Comparison of ENCODE assay signal across 10 mouse cellular contexts in the genomic region with DNA sequence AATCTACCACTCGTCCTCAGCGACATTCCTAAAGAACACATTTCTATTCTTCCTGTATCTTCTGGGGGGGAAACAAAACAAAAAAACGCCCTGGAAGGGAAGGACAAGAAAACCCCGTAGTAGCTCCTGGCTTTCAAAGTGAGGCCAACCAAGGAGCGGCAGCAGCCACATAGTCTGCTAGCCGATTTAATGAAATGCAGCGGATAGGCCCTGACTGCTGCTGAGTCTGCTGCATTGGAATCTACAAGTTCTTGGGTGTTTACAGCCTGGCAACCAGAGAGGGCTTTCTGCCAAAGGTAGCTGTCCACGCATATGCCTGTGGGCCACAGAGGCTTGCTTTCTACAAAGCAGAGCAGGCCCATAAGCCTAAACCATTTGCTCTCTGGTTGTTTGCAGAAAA.
DNase-seq lines count a peak whose midpoint lies in the region; ATAC-seq and TF ChIP-seq lines count a peak whose summit lies in the region.
"Had no signal": no experiment of that assay in that cellular context is flagged by ENCODE, and none has a peak within 500 bp of the region (broad histone marks: within the 10 kb centered on the region; RNA-seq: fewer than 3 reads in every experiment).

No protein-coding gene starts in this region.

- TF ChIP-seq CTCF in thymus, adult 2 months (IDR thresholded peaks at IDR 0.05; ENCODE audit: borderline replicate concordance, control insufficient read depth, extremely low read depth, insufficient read depth, low read length, poor library complexity) = no peak

- 3% methylated on average over 8 of the region's 8 CpGs for WGBS in forebrain, embryonic 14.5 days
- 17% methylated on average over 8 of the region's 8 CpGs for WGBS in midbrain, embryonic 11.5 days
- WGBS in thymus, adult 2 months = 94% methylated on average over 8 of the region's 8 CpGs

- no peaks in the 10 kb centered on the region for H3K27me3 ChIP-seq in forebrain, embryonic 14.5 days (replicated peaks; ENCODE audit: control insufficient read depth, insufficient read depth, low read length)
- H3K27me3 ChIP-seq in midbrain, embryonic 11.5 days (ENCODE audit: control insufficient read depth, insufficient read depth, low read length) = no peaks in the 10 kb centered on the region
- H3K27me3 ChIP-seq in thymus, adult 2 months (ENCODE audit: control insufficient read depth, insufficient read depth, low read length) = no peaks in the 10 kb centered on the region
- H3K27me3 ChIP-seq: liver, embryonic 15.5 days had no signal

- H3K4me3 ChIP-seq in forebrain, embryonic 14.5 days (ENCODE audit: low read depth, low read length) = no peak overlapping the region
- H3K4me3 ChIP-seq in midbrain, embryonic 11.5 days (ENCODE audit: low read depth, low read length) = no peak overlapping the region
- H3K4me3 ChIP-seq in thymus, adult 2 months (ENCODE audit: control insufficient read depth, insufficient read depth, low read length) = no peak overlapping the region
- H3K4me3 ChIP-seq: liver, embryonic 15.5 days had no signal

- TF ChIP-seq POLR2A in thymus, adult 2 months (IDR thresholded peaks at IDR 0.05; ENCODE audit: control insufficient read depth, extremely low read depth, insufficient read depth, low read length, poor library complexity) = no peak

- H3K4me2 ChIP-seq in forebrain, embryonic 14.5 days (ENCODE audit: low read length) = peak overlapping the region; percentile 28
- H3K4me2 ChIP-seq in midbrain, embryonic 11.5 days = no peak overlapping the region
- H3K4me2 ChIP-seq: liver, embryonic 15.5 days had no signal

- ATAC-seq in forebrain, embryonic 14.5 days = peak; percentile 57
- ATAC-seq in midbrain, embryonic 11.5 days (ENCODE audit: low FRiP score) = peak; percentile 35; the same call in 1 of the 2 replicates

- no peak overlapping the region for H3K9ac ChIP-seq in forebrain, embryonic 14.5 days (ENCODE audit: low read length)
- H3K9ac ChIP-seq in midbrain, embryonic 11.5 days (ENCODE audit: low read length) = no peak overlapping the region; the same call in 1 of the 2 replicates
- H3K9ac ChIP-seq: liver, embryonic 15.5 days had no signal

- no peaks in the 10 kb centered on the region for H3K9me3 ChIP-seq in forebrain, embryonic 14.5 days (replicated peaks; ENCODE audit: control insufficient read depth, low read length)
- no peaks in the 10 kb centered on the region for H3K9me3 ChIP-seq in midbrain, embryonic 11.5 days (ENCODE audit: control insufficient read depth, low read length)
- H3K9me3 ChIP-seq: liver, embryonic 15.5 days had no signal

- H3K36me3 ChIP-seq in forebrain, embryonic 14.5 days (ENCODE audit: control insufficient read depth, insufficient read depth, low read length) = no peaks in the 10 kb centered on the region
- H3K36me3 ChIP-seq in midbrain, embryonic 11.5 days (ENCODE audit: control insufficient read depth, insufficient read depth, low read length) = no peaks in the 10 kb centered on the region
- no peaks in the 10 kb centered on the region for H3K36me3 ChIP-seq in thymus, adult 2 months (ENCODE audit: control insufficient read depth, insufficient read depth, low read length)
- H3K36me3 ChIP-seq: liver, embryonic 15.5 days had no signal

- DNase-seq in ES-CJ7 (ENCODE audit: low read depth, low spot score) (peak; percentile 38), ZHBTc4 (ENCODE audit: low read depth, low spot score) (peak; percentile 67)
- DNase-seq in forebrain, embryonic 14.5 days (ENCODE audit: low spot score) = peak; percentile 77
- peak; percentile 90 for DNase-seq in midbrain, embryonic 11.5 days (ENCODE audit: low spot score, missing footprints)
- no peak for DNase-seq in thymus, adult 2 months
- no peak for DNase-seq in gastrocnemius, adult 18-20 months (ENCODE audit: low spot score)
- DNase-seq in heart, adult 18-20 months = no peak
- DNase-seq in kidney, postnatal 10 days = no peak
- DNase-seq: kidney, postnatal 4 days had no signal

- peaks cover 48% of the 10 kb centered on the region for H3K4me1 ChIP-seq in forebrain, embryonic 14.5 days (ENCODE audit: control insufficient read depth, insufficient read depth, low read length)
- peaks cover 8% of the 10 kb centered on the region; the same call in 1 of the 2 replicates for H3K4me1 ChIP-seq in midbrain, embryonic 11.5 days (ENCODE audit: control insufficient read depth, insufficient read depth, low read length)
- H3K4me1 ChIP-seq in thymus, adult 2 months (replicated peaks; ENCODE audit: control insufficient read depth, insufficient read depth, low read length) = no peaks in the 10 kb centered on the region
- H3K4me1 ChIP-seq: liver, embryonic 15.5 days had no signal

- peak overlapping the region; percentile 63 for H3K27ac ChIP-seq in forebrain, embryonic 14.5 days (ENCODE audit: low read depth, low read length)
- no peak overlapping the region; the same call in 1 of the 2 replicates for H3K27ac ChIP-seq in midbrain, embryonic 11.5 days (ENCODE audit: low read depth, low read length)
- no peak overlapping the region for H3K27ac ChIP-seq in thymus, adult 2 months (ENCODE audit: control insufficient read depth, insufficient read depth, low read length)
- H3K27ac ChIP-seq: liver, embryonic 15.5 days had no signal

Comparison
In these comparisons a context has a peak if more than half of its experiments do, and no peak if none do; other contexts are left out.
1. DNase-seq: peak in ES-CJ7 (single experiment), ZHBTc4 (single experiment), forebrain, embryonic 14.5 days (single experiment) and midbrain, embryonic 11.5 days (single experiment); none in thymus, adult 2 months (single experiment), gastrocnemius, adult 18-20 months (single experiment), heart, adult 18-20 months (0 of 2) and kidney, postnatal 10 days (single experiment).